Mouse (Mus musculus): ENCODE results near the gene Reg3g.
"Not testable (repeated sequence)": the region's sequence is repeated elsewhere in the genome, so short reads cannot be mapped to it uniquely, and the experiment has no call there.

The Reg3g gene
- long read RNA-seq, experiment 1: 0 reads
- long read RNA-seq, experiment 2: 0 reads

GRCm38 (mm10) chr6:78468772-78469171, at the start of gene Reg3g:
Reg3g (minus strand) TSS chr6:78468872.
- intact Hi-C loops (cut with DNase I): no loop called here

- intact Hi-C loops (cut with DNase I): loop anchor here (2.0 to 10.0 kb wide), 2 partner anchors 185 to 891 kb away; no protein-coding TSS in a partner anchor
Observed at GRCm38 (mm10) chr6:78515777-78516446, 47.2 kb upstream of the Reg3g start.

- intact Hi-C loops (cut with DNase I): loop anchor here (10.0 kb wide), 1 partner anchor 888 kb away; no protein-coding TSS in a partner anchor
Observed at GRCm38 (mm10) chr6:78512833-78513232, 44.2 kb upstream of the Reg3g start.

- intact Hi-C loops (cut with DNase I): loop anchor here (10.0 kb wide), 1 partner anchor 886 kb away; no protein-coding TSS in a partner anchor
Observed at GRCm38 (mm10) chr6:78510173-78510900, 41.7 kb upstream of the Reg3g start.

DNA sequence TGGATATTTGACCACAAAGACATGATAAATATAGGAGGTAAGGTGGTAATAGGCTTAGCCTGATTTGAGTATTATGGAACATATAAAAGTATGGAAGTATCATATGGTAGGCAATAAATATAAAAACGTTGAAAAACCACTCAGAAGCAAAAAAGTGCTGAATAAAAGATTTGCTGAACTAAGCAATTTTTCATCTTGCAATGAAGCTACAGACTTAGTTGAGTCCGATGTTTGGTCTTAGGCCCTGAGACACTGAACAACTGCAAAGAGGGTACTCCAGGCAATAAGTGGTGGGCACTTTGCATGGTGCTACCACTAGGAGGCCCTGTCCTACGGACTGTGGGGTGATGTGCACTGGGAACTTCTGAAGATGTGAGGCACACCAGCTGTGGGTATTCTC, 37.1 kb upstream of the Reg3g start:
- intact Hi-C loops (cut with DNase I): no loop called here

DNA sequence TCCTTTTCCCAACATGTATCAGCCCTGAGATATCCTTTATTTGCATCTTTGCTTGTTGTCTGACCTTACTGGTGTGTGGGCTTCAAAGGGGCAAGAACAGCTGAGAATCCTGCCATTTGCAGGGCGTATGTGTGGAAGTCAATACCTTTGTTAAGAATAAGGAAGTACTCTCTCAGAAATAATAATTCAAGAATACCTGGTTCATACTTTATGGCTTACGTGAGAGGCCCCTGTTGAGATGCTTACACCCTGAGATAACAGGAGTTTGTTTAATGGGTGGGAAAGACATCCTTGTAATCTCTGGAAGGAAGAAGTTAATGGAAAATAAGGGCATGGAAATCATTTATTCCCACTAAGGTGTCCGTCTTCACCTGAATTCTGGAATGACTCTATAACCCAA, 26.0 kb upstream of the Reg3g start:
- intact Hi-C loops (cut with DNase I): no loop called here

- intact Hi-C loops (cut with DNase I): no loop called here
Observed at GRCm38 (mm10) chr6:78469287-78469686, 615 bp upstream of the Reg3g start.

- intact Hi-C loops (cut with DNase I): no loop called here
Observed at GRCm38 (mm10) chr6:78463266-78463665, 5.4 kb downstream of the Reg3g start.

DNA sequence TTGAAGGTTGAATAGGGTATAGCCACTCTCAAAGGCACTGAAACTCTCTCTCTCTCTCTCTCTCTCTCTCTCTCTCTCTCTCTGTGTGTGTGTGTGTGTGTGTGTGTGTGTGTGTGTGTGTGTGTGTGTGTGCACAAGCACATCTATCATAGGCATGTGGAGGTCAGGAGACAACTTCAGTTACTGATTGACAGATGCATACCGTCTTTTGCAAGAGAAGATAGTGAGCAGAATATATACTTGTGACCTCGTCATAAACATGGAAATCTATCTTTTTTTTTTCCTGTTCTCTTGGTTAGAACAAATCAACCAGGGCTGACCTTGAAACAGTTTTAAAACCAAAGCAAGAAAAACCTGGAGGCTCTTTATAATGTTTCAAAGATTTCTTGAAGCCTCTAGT, 6.3 kb downstream of the Reg3g start:
- intact Hi-C loops (cut with DNase I): no loop called here

- intact Hi-C loops (cut with DNase I): no loop called here
Observed at GRCm38 (mm10) chr6:78460191-78460825, 8.4 kb downstream of the Reg3g start.

- intact Hi-C loops (cut with DNase I): no loop called here
Observed at GRCm38 (mm10) chr6:78452804-78453203, 15.9 kb downstream of the Reg3g start.

DNA sequence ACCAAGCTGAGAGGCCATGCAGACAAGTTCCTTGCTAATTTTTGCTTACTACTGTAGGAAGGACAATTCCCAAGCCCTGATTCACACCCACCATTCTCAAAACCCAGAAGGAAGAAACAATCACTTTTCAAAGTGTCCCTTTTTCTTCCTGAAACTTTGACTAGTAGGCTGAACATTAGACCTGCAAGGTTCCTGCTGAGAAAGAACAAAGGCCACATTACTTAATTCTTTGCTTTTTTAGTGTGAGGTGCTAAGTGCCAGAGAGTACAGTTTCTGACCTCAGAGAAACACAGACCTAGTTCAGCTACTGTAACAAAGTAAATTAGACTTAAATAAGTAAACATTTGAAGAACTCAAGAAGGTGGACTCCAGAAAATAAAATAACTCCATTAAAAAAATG, 20.3 kb downstream of the Reg3g start:
- intact Hi-C loops (cut with DNase I): no loop called here

- intact Hi-C loops (cut with DNase I): no loop called here
Observed at GRCm38 (mm10) chr6:78447202-78447601, 21.5 kb downstream of the Reg3g start.

DNA sequence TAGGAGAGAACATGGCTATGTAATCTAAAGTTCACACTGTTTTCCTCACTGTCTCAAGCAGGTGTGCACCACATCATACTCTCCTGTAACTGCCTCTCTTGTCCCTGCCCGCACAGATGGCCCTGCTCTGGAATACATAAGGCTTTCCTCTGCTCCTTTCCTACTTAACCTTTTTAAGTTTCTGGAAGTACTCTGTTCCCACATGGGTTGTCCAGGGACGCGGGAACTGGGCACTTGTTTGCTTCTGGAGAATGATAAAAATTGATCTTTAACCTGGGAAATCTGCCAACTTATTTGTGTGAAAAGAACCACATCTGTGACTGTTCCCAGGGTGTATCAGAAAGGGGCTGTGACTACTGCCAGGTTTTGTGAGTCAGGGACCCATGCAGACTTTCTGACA, 43.2 kb downstream of the Reg3g start:
- intact Hi-C loops (cut with DNase I): no loop called here

GRCm38 (mm10) chr6:78422411-78422810, 46.3 kb downstream of the Reg3g start, which contains the start of gene Reg1:
Reg1 (plus strand) TSS chr6:78422711.
- intact Hi-C loops (cut with DNase I): not testable (repeated sequence)

Data from adrenal gland (tissue).